ENCODE assay signal across 8 mouse cellular contexts in the genomic region with DNA sequence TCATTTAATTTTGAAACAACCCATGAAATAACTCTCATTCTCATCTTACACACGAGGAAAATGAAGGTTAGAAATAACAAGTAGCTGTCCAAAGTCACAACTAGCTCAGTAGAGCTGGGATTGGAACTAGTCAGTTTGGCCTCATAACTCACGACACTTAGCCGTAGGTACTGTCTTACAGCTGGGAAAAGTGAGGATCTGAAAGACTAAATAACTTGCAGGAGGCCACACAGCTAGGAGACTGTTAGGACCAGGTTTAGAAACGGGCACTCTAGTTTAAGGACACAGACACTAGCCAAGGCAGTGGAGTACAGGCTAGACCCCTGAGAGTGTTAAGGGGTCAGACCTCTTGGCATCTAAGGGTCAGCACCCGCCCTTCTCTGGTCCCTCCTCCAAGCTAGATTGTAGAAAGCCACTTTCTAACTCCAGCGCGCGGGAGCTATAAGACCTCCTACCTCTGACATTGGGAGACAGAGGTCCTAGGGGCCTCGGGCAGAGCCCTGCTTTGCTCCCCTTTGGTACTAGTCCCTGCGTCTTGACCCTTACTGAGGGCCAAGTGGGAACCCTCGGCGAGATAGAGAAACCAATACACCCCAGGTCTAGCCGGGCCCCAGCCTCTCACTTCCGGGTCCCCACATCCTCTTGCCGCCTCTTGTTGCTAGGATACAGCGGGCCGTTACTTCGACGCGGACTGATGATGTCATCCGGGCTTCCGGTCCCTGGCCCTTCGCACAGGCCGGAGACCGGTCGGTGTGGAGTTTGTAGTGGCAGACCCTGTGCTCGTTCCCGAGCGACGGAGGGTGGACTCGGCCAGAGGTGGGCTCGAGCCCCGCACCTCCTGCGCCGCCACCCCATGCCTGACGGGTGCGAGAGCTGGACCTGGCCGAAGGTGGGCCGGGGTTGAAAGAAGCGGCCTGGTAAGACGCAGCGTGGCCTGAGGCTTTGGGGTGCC. TPM values are rescaled to one million over a fixed set of nuclear protein-coding genes. Genes with fewer than 3 reads are reported as not detected.
DNase-seq lines count a peak whose midpoint lies in the region; ATAC-seq and TF ChIP-seq lines count a peak whose summit lies in the region.

TSS of gene Glb1l (minus strand) at position 678 of the 952 bp plus-strand sequence.
TSS of gene Stk16 (plus strand) at position 703 of the 952 bp plus-strand sequence.

- peak within 1 kb of the TSS; percentile 64 for H3ac ChIP-seq in myocyte (ENCODE audit: control insufficient read depth, insufficient read length)

- TF ChIP-seq CTCF in liver, adult 2 months (IDR thresholded peaks at IDR 0.05; ENCODE audit: low read depth, low read length): no peak

- peak within 1 kb of the TSS; percentile 95 for H3K9ac ChIP-seq in heart, embryonic 11.5 days (ENCODE audit: low read depth, low read length)
- peak within 1 kb of the TSS; percentile 97 for H3K9ac ChIP-seq in kidney, embryonic 16.5 days (replicated peaks; ENCODE audit: low read length)
- peak within 1 kb of the TSS; percentile 92 for H3K9ac ChIP-seq in liver, adult 2 months (ENCODE audit: low read depth, low read length)

- H3K27ac ChIP-seq in heart, embryonic 11.5 days (ENCODE audit: low read depth, low read length): peak within 1 kb of the TSS; percentile 29; the same call in 1 of the 2 replicates
- H3K27ac ChIP-seq in kidney, embryonic 16.5 days (ENCODE audit: low read length): peak within 1 kb of the TSS; percentile 89
- H3K27ac ChIP-seq in liver, adult 2 months (replicated peaks; ENCODE audit: insufficient read depth, low read depth, low read length): peak within 1 kb of the TSS; percentile 85

- H3K4me1 ChIP-seq in heart, embryonic 11.5 days (ENCODE audit: control insufficient read depth, insufficient read depth, low read length): peaks cover 22% of the 10 kb centered on the region
- H3K4me1 ChIP-seq in kidney, embryonic 16.5 days (ENCODE audit: insufficient read depth, low read length): peaks cover 48% of the 10 kb centered on the region
- H3K4me1 ChIP-seq in liver, adult 2 months (ENCODE audit: control insufficient read depth, insufficient read depth, low read length): peaks cover 29% of the 10 kb centered on the region

- peak within 1 kb of the TSS; percentile 99 for H3K4me3 ChIP-seq in heart, embryonic 11.5 days (ENCODE audit: low read depth, low read length)
- peak within 1 kb of the TSS; percentile 98 for H3K4me3 ChIP-seq in kidney, embryonic 16.5 days (ENCODE audit: low read length)
- peak within 1 kb of the TSS; percentile 89 for H3K4me3 ChIP-seq in liver, adult 2 months (ENCODE audit: insufficient read depth, low read depth, low read length)
- peak within 1 kb of the TSS; percentile 88 for H3K4me3 ChIP-seq in myocyte

- DNase-seq in B cell, adult 2 months: peak; percentile 97
- peak; percentile 99 for DNase-seq in brain, adult 2 months (ENCODE audit: low read depth, low spot score)
- peak; percentile 86 for DNase-seq in liver, adult 2 months (ENCODE audit: extremely low read depth, low read depth, low spot score)
- DNase-seq in splenic B cell, adult 2 months (ENCODE audit: low read depth, low spot score): peak; percentile 97

- no peaks in the 10 kb centered on the region for H3K9me3 ChIP-seq in heart, embryonic 11.5 days (replicated peaks; ENCODE audit: control insufficient read depth, low read length)
- no peaks in the 10 kb centered on the region for H3K9me3 ChIP-seq in kidney, embryonic 16.5 days (ENCODE audit: low read length)

- peak; percentile 83 for ATAC-seq in erythroblast, adult 5-6 weeks (replicated peaks; ENCODE audit: low FRiP score, poor library complexity, severe bottlenecking)
- ATAC-seq in heart, embryonic 11.5 days (replicated peaks; ENCODE audit: insufficient number of reproducible peaks, low FRiP score, low TSS enrichment): peak; percentile 92
- peak; percentile 79 for ATAC-seq in kidney, embryonic 16.5 days (ENCODE audit: low FRiP score, low TSS enrichment)

- H3K79me2 ChIP-seq in liver, adult 2 months (ENCODE audit: control insufficient read depth, insufficient read depth, low read length): peaks cover 8% of the 10 kb centered on the region; the same call in 1 of the 2 replicates
- peaks cover 27% of the 10 kb centered on the region for H3K79me2 ChIP-seq in myocyte (ENCODE audit: control insufficient read depth, insufficient read depth)

- peaks cover 11% of the 10 kb centered on the region for H3K27me3 ChIP-seq in heart, embryonic 11.5 days (ENCODE audit: control insufficient read depth, insufficient read depth, low read length)
- no peaks in the 10 kb centered on the region for H3K27me3 ChIP-seq in kidney, embryonic 16.5 days (ENCODE audit: insufficient read depth, low read length)
- H3K27me3 ChIP-seq in liver, adult 2 months (ENCODE audit: control insufficient read depth, insufficient read depth, low read length): no peaks in the 10 kb centered on the region
- no peaks in the 10 kb centered on the region for H3K27me3 ChIP-seq in myocyte (ENCODE audit: control insufficient read depth, insufficient read depth, insufficient read length)
- no peaks in the 10 kb centered on the region for H3K27me3 ChIP-seq in splenic B cell, adult 2 months (ENCODE audit: control insufficient read depth, insufficient read depth, low read length, poor library complexity, severe bottlenecking)

- 5% methylated on average over 42 of the region's 42 CpGs for WGBS in heart, embryonic 11.5 days (ENCODE audit: insufficient replicate concordance)
- 3% methylated on average over 42 of the region's 42 CpGs for WGBS in kidney, embryonic 16.5 days
- WGBS in liver, adult 2 months: 5% methylated on average over 42 of the region's 42 CpGs

- peaks cover 5% of the 10 kb centered on the region for H3K36me3 ChIP-seq in heart, embryonic 11.5 days (ENCODE audit: control insufficient read depth, insufficient read depth, low read length)
- peaks cover 27% of the 10 kb centered on the region for H3K36me3 ChIP-seq in kidney, embryonic 16.5 days (ENCODE audit: insufficient read depth, low read length)
- H3K36me3 ChIP-seq in liver, adult 2 months (ENCODE audit: control insufficient read depth, insufficient read depth, low read length): peaks cover 11% of the 10 kb centered on the region; the same call in 1 of the 2 replicates
- H3K36me3 ChIP-seq in myocyte (ENCODE audit: control insufficient read depth, insufficient read depth): peaks cover 20% of the 10 kb centered on the region
- peaks cover 10% of the 10 kb centered on the region; the same call in 1 of the 2 replicates for H3K36me3 ChIP-seq in splenic B cell, adult 2 months (ENCODE audit: control insufficient read depth, insufficient read depth, low read length, poor library complexity, severe bottlenecking)

- TF ChIP-seq POLR2A in liver, adult 2 months (IDR thresholded peaks at IDR 0.05; ENCODE audit: extremely low read depth, insufficient read depth, low read length): peak; percentile 80
- TF ChIP-seq POLR2A in myocyte (IDR thresholded peaks at IDR 0.05; ENCODE audit: insufficient read length, low read depth): peak; percentile 88

- H3K4me2 ChIP-seq in heart, embryonic 11.5 days: peak within 1 kb of the TSS; percentile 97
- H3K4me2 ChIP-seq in kidney, embryonic 16.5 days (replicated peaks; ENCODE audit: low read depth, low read length): peak within 1 kb of the TSS; percentile 84
- H3K4me2 ChIP-seq in myocyte (ENCODE audit: low read depth): peak within 1 kb of the TSS; percentile 94

TF ChIP-seq in myocyte, 11 proteins besides CTCF, POLR2A, EP300 and RAD21:
- TF ChIP-seq SRF (IDR thresholded peaks at IDR 0.05; ENCODE audit: control insufficient read depth, insufficient read length, low read depth) (peak; percentile 27), E2F4 (IDR thresholded peaks at IDR 0.05; ENCODE audit: insufficient read depth) (no peak), TCF12 (IDR thresholded peaks at IDR 0.05; ENCODE audit: insufficient read depth, poor library complexity, severe bottlenecking) (no peak), POLR2AphosphoS2 (IDR thresholded peaks at IDR 0.05; ENCODE audit: insufficient read length, low read depth) (peak; percentile 91), MAX (IDR thresholded peaks at IDR 0.05; ENCODE audit: low read depth) (no peak), CEBPB (IDR thresholded peaks at IDR 0.05; ENCODE audit: insufficient read depth, poor library complexity, severe bottlenecking) (no peak), USF1 (IDR thresholded peaks at IDR 0.05; ENCODE audit: low read depth) (no peak)

RNA-seq across cellular contexts. Expression of gene Glb1l, which starts in this region (rescaled TPM):
- total RNA-seq in erythroblast, adult 5-6 weeks (2015; ENCODE audit: low replicate concordance): 12.3 and 12.9 TPM in 2 replicates
- total RNA-seq in erythroblast, adult 5-6 weeks (2017; ENCODE audit: low replicate concordance): 8.1 and 8.6 TPM in 2 replicates
- 6.8 and 8.4 TPM in 2 replicates for polyA plus RNA-seq in heart, embryonic 11.5 days (2014; fragmentation: Nextera tagmentation; extraction: Ambion mirVana)
- polyA plus RNA-seq in kidney, embryonic 16.5 days (2015; fragmentation: Nextera tagmentation; extraction: Ambion mirVana): 57.4 and 63.8 TPM in 2 replicates
- total RNA-seq in liver, adult 2 months (2014; rRNA removed): 3.7 and 4.8 TPM in 2 replicates
- 2.1 and 2.5 TPM in 2 replicates for polyA plus RNA-seq in liver, adult 2 months (2012; rRNA removed)
- 2.0 TPM for polyA plus RNA-seq in myocyte (2012; fragmentation: generic; extraction: Trizol)

RNA-seq across cellular contexts. Expression of gene Stk16, which starts in this region (rescaled TPM):
- 50.4 and 76.9 TPM in 2 replicates for total RNA-seq in erythroblast, adult 5-6 weeks (2015; ENCODE audit: low replicate concordance)
- total RNA-seq in erythroblast, adult 5-6 weeks (2017; ENCODE audit: low replicate concordance): 31.3 and 50.2 TPM in 2 replicates
- polyA plus RNA-seq in heart, embryonic 11.5 days (2014; fragmentation: Nextera tagmentation; extraction: Ambion mirVana): 81.7 and 82.8 TPM in 2 replicates
- 153 and 169 TPM in 2 replicates for polyA plus RNA-seq in kidney, embryonic 16.5 days (2015; fragmentation: Nextera tagmentation; extraction: Ambion mirVana)
- 57.3 and 63.5 TPM in 2 replicates for total RNA-seq in liver, adult 2 months (2014; rRNA removed)
- 190 and 221 TPM in 2 replicates for polyA plus RNA-seq in liver, adult 2 months (2012; rRNA removed)
- polyA plus RNA-seq in myocyte (2012; fragmentation: generic; extraction: Trizol): 86.4 TPM

Comparison
In these comparisons a context has a peak if more than half of its experiments do, and no peak if none do; other contexts are left out.
1. Peak in every context shown above with its lines: DNase-seq, ATAC-seq, H3K4me3 ChIP-seq and H3K27ac ChIP-seq.
2. H3K27ac ChIP-seq: peak in every context shown above with its lines; median percentile 89 in kidney, embryonic 16.5 days; 85 in liver, adult 2 months; 29 in heart, embryonic 11.5 days.